Mouse (Mus musculus): ENCODE results near the gene Cop1. TPM values are rescaled to one million over a fixed set of nuclear protein-coding genes. Genes with fewer than 3 reads are reported as not detected.

Cop1 gene
- total RNA-seq, 2 experiments from 2014 or later: 120 to 136 TPM

GRCm38 (mm10) chr1:159290219-159290618, 58.1 kb downstream of the Cop1 start:
- DNase-seq: no peak

DNA sequence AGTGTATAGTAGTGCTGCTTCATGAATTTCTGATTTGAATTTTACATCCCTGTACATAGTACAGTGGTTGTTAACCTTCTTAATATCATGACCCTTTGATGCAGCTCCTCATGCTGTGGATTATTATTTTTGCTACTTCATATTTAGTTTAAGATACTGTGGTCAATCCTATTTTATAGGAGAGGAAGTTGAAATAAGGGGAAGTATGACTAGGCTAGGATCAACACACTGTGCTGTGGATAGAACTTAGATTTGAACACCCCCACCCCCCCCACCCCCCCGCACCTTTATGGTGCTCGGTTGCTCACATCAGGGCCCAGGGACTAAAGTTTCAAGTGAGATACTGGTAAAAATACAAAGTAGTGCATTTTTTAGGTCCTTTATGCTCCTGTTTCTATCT, 58.7 kb downstream of the Cop1 start:
- DNase-seq: no peak

DNA sequence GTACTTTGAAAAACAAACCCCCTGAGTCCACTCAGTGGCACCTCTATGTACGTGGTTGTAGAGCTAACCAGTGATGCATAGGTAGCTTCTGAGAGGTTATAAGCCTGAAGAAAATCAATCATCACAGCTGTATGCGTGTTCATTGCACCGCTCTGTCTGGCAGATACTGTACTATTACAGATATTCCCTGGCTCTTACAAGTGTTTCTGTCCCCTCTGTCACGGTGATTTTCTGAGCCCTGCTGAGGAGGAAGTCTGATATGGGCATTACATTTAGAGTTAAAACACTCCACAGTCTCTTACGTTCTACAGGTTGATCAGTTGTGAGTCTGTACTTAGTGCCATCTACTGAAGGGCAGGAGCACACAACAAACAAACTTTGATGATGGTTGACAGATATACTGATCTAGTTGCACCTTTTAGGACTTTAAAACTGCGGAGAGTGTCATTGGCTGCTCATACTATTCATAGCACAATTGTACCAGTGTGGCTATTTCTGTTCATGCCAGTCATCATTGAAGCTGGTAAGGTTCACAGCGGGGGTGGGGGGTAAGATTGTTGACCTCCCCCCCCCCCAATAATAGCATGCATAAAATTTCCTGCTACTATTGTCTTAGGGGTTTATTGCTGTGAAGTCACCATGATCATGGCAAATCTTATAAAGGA, 69.4 kb downstream of the Cop1 start:
- no peak for DNase-seq

DNA sequence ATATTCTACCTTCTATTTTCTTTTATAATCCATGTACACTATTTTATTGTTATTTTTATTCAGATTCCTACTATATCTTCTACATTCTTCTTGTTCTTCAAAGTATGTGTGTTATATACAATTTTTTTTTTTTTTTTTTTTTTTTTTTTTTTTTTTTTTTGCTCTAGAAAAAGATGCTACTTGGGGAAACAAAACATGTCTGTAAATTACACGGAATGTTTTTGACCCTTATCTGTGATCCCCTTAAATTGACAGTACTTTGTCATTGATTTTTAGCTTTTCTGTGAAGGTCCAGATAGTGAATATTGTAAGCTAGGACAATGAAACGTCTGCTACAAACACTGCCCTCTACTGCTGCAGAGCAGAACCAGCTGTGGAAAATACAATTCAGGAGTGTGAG, 81.5 kb downstream of the Cop1 start:
- no peak for DNase-seq

DNA sequence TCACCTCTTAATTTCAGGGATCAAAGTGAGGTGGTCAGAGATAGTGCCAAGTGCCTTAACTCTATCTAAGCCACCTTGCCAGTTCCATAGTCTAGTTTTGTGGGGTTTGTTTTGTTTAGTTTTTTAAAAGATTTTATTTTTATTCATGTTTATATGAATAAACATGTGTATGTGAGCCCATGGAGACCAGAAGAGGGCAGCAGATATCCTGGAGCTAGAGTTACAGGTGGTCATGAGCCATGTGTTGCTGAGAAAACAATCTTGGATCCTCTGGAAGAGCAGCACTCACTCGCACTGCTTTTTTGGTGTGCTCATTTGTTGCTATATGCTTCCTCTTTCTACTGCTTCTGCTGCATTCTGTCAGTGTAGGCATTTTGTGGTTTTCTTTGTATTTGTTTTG, 90.5 kb downstream of the Cop1 start:
- peak; percentile 9 for DNase-seq

DNA sequence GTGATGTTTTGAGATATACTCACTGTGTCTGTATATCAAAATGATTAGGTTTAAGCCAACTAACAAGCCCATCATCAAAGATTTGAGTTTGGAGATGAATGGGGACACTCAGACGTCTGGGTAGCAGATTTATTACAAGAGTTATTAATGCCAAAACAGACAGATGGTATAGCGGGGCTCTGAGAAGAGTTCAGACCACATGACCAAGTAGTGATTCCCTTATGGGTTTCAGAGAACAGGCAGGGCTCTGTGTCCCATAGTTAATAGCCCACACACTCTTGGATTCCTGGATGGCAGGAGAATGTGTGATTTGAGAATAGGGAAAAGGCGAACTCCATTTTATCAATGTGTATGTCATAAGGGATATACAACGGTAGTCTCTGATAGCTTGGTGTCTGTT, 98.9 kb downstream of the Cop1 start:
- DNase-seq: no peak

DNA sequence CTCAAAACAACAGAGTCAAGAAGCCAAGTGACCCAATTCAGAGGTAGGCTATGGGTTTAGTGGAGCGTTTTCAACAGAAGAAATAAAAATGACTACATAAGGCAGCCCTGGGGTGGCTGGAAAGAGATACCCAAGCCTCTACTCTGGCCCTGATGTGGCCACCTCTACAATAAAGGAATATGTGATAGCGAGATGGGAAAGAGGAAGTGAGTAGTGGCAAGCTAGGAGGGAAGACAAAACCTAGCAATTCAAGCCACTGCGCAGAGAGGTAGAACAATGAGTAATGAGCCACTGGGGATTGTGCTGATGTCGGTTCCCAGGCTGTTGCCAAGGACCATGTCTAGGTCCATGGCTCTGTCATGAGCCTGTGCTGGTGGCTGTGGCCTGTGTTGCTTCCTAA, 102.0 kb downstream of the Cop1 start:
- no peak for DNase-seq

DNA sequence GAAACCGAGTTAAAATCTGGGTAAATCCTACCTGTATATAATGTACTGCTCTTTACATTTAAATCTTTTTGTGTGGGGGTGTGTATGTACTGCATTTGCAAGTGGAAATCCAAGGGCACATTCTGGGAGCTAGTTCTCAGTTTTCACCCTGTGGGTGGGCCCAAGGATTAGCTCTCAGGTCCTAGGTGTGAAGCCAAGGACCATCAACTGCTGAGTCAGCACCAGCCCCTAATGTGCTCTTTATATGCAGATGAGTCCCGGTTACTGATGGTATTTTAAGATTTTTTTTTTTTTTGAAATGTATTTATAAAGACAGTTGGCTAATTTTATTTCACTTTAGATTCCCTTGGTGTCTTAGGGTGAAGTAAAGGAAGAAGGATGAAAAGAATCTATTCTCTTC, 110.2 kb downstream of the Cop1 start:
- DNase-seq: no peak

DNA sequence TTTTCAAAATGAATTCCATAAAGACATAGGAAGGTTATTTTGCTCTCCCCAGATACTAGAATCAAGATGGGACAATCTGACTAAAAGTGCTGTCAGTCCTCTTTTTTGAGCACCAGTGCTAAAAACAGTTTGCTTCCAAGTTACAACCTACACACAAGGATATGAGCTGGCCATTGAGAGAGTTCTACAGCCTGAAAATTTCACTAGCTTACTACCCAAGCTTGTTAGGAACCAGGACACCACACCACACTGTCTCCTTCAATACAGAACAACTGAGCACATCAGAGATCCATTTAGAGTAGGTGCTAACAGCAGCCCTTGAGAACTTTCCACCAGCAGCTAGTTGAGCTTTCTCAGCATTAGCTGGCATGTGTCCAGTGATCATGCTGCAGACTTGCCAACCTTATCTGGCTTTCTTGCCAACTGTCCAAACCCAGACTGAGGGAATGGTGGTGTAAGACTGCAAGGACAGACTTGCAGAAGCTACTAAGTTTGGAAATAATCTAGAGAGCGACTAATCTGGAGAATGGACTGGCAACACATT, 123.0 kb downstream of the Cop1 start:
- DNase-seq: peak; percentile 68

- DNase-seq: no peak
Observed at GRCm38 (mm10) chr1:159358713-159359112, 126.6 kb downstream of the Cop1 start.

DNA sequence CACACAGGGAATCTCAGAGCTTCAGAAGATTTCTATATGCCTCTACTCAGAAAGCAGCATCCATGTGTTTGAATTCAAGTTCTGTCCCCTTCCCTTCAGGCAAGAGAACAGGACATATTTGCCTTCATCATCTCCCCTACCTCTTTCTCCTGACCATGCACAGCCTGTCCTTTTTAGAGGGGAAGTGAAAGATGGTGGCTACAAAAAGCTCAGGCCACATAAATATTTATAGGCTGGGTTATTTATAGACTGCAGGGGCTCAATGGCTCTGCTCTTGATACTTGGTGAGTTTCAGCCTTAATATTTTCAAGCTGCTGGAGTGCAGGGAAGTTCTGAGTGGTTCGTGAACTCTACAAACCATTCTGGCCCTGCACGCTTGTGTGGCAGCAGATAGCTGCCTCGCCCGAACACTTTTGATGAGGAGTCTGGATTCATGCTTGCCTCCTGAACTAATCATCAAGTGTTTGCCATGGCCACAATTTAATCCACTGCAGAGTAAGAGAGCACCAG, 139.8 kb downstream of the Cop1 start:
- no peak for DNase-seq

DNA sequence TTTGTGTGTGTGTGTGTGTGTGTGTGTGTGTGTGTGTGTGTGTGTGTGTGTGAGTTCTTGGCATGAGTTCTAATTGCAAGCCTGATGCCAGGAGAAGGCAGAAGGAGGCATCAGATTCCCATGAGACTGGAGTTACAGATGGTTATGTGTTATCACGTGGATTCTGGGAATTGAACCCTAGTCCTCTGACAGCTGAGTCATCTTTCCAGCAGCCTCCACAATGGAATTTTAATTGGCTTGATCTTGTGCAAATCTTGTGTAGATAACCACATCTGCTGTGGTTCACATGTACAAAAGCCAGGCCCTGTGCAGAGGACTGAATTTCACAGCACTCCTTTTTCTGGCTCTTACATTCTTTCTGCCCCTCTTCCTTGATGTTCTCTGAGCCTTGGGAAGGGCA, 150.1 kb downstream of the Cop1 start:
- no peak for DNase-seq

DNA sequence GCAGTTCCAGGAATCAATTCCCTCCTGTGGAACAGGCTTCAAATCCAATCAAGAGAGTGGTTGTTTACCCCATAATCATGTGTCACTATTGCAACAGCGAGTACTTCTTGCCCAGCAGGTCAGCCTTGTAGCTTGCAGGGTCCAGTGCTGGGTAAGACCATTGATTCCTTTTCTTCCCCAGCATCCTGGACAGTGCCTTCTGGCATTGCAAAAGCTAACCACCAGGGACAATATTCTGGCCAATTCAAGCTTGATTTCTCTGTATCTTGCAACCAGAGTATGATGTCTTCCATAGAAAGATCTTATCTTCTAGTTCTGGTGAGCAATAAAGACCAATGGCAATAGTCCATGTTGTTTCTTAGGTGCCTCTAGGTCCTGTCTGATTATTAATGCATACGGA, 150.8 kb downstream of the Cop1 start:
- no peak for DNase-seq

GRCm38 (mm10) chr1:159386458-159386857, 154.3 kb downstream of the Cop1 start:
- DNase-seq: no peak

DNA sequence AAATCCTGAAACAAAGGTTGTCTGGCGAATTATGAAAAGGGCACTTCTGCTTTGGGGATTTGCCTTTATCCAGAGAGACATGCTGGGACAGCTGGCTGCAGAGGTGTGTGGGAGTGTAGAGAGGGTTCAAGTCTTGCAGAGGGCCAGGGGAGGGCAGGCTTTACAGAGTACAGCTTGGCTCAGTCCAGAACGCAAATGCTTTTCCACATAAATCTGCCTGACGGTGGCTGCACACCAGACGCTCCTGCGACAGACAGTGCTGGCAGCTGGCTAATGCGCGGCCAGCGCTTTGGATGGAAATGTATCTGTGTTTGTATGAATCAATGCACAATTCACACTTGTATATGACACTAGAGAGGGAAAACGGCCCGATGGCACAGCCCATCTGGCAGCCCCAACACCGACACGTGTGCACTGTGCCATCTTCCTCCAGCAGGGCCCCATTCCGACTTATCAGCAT, 156.5 kb downstream of the Cop1 start:
- DNase-seq: no peak

GRCm38 (mm10) chr1:159390049-159390448, 157.9 kb downstream of the Cop1 start:
- DNase-seq: peak; percentile 87

- no peak for DNase-seq
Observed at GRCm38 (mm10) chr1:159392667-159393066, 160.5 kb downstream of the Cop1 start.

GRCm38 (mm10) chr1:159393070-159393699, 161.1 kb downstream of the Cop1 start:
- peak; percentile 15 for DNase-seq

GRCm38 (mm10) chr1:159393931-159394330, 161.8 kb downstream of the Cop1 start:
- DNase-seq: no peak

GRCm38 (mm10) chr1:159396515-159396914, 164.4 kb downstream of the Cop1 start:
- peak; percentile 53 for DNase-seq

Measured in adrenal gland, postnatal 10 days (tissue).